Mouse (Mus musculus): Measurements from ENCODE around the gene Slc44a5.

GRCm38 (mm10) chr3:153944335-153944990, 28.8 kb upstream of the Slc44a5 start, which contains the start of gene Acadm:
- TF ChIP-seq CTCF (IDR thresholded peaks at IDR 0.05; ENCODE audit: extremely low read depth, insufficient read length, insufficient replicate concordance, low read depth, low read length) (no peak), POLR2A (IDR thresholded peaks at IDR 0.05; ENCODE audit: low read depth, low read length) (peak; percentile 86)

Data from small intestine, adult 2 months (tissue).